Mouse (Mus musculus) neutrophil, adult 59 days (primary cell): ENCODE data around the gene Gga1. TPM values are rescaled to one million over a fixed set of nuclear protein-coding genes. Genes with fewer than 3 reads are reported as not detected.

Experiments used
- total RNA-seq, 2 experiments: library from RNA; stranded (reverse); gene quantifications; 1 replicate in 1 of 2; 2 replicates in 1 of 2; pipeline ENCODE4 v1.2.4; 2023

Gga1 gene
- 10 to 100 TPM; 72.9 to 82.0 TPM for total RNA-seq

GRCm38 (mm10) chr15:78876991-78877809 lies at the start of gene Gga1:
TSS of gene Gga1 (plus strand) at chr15:78877190.

DNA sequence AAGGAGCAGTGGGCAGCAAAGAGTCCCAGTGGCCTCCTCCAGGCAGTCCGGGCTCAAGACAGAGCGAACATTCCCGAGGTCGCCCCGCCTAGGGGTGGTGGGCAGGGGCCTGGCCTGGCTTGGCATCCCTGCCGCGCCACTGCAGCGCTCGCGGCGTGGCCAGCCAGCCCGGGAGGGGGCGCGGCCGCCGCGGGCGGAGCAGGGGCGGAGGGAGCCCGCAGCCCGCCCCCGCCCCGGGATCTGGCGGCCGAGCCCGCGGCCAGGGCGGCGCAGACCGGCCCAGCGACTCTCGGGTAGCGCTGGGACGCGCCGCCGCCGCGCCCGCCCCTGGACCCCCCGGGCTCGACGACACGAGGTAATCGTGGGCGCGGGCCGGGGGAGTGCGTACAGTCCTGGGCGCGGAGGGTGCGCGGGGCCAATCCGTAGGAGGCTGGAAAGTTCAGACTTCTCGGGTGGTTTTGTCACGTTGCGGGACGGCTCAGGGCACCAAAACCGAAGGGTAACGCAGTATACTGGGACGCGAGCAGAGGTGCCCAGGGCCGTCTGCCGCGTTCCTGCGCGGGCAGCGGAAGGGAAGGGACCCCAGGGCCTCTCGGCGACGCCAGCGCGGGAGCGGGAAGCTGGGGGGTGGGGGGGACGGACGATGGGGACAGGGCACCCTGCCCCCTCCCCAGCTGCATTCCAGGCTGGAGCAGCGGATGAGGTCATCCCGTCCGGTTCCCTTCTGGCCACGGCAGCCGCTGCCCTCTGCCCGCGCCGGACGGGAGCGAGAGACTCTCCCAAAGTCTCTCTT lies 34.4 kb upstream of the Gga1 start, which contains the start of gene Cdc42ep1:
TSS of gene Cdc42ep1 (plus strand) at position 254 of the 793 bp plus-strand sequence.

DNA sequence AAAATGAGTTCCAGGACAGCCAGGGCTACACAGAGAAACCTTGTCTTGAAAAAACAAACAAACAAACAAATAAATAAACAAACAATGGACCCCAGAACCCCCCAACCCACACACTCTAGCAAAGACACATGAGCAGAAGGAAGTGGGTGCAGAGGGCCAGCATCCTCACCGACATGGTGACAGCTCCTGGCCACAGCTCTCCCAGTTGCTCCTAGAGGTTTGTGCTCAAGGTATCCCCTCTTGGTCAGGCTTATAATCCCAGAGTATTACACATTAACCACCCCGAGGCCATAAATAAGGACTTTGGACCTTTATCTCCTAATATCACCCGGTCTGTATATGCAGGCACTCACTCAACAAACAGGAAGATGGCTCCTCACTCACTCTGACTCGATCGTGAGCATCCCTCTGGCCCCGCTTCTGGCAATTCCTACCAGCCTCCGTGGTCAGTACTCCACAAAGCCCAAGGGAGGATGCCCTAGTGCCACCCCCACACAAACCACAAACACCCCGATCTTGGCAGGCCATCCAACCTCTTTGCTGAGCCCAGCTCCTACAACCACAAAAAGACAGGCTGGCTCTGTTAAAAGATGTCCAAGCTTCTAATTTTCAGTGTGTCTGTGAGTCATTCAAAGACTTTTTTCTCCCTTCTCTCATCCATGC lies 21.6 kb upstream of the Gga1 start, which contains the start of gene Lgals2:
TSS of gene Lgals2 (minus strand) at position 227 of the 663 bp plus-strand sequence.

GRCm38 (mm10) chr15:78899409-78899739 lies 22.4 kb downstream of the Gga1 start, which contains the start of gene Gm49510:
TSS of gene Gm49510 (plus strand) at chr15:78899667.

DNA sequence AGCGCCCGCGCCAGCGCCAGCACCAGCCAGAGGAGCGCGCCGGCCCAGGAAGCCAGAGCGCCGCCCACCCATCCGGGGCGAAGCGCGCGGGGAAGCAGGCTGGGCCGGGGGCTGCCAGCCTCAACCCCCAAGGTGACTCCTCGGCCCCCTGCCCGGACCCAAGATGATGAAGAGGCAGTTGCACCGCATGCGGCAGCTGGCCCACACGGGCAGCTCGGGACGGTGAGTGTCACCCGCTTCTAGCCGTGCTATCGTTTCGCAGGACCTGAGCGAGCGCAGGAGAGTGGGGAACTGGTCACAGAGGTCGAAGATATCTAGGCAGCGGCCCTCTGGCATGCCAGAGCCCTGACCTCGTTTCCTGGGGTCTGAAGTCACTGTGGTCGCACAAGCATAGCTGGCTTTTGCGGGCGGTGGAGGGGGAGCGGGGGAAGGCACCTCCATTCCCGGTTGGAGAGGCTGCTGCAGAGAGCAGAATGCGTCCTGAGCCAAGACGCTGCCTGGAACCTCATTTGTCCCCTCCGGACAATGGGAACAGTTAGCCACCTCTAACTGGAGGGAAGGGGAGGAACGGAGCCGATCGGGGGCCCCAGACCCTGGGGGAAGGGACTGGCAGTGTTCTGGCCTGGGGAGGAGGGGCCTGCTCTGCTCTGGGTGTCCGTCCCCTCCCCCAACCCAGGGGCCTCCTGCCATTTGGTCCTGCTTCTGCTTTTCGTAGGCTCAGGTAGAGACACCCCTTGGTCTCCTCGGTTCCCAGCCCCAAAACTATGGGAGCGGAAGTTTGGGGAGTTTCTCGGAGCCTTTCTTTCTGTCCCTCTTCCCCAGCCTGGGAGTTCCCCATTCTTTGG lies 23.0 kb downstream of the Gga1 start, which contains the start of gene Sh3bp1:
TSS of gene Sh3bp1 (plus strand) at position 29 of the 845 bp plus-strand sequence.

DNA sequence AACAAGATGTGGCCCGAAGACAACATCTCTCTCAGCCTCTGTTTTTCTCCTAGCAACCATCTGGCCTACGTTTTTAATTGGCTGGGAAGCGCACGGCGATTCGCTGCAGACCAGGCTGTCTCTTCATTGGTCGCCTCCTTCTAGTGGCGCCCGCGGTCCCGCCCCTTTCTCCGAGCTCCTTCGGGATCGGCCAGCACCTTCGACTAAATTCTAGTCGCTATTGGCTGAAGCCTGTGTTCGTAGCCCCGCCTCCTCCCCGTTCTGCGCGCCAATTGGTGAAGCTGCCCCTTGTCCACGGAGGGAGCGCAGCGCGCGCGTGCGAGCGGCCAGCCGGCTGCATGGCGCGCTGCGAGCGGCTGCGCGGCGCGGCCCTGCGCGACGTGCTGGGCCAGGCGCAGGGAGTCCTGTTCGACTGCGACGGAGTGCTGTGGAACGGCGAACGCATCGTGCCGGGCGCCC lies 36.7 kb downstream of the Gga1 start, which contains the start of gene Pdxp:
TSS of gene Pdxp (plus strand) at position 288 of the 459 bp plus-strand sequence.

GRCm38 (mm10) chr15:78926021-78926919 lies 49.3 kb downstream of the Gga1 start, which contains the start of gene Lgals1:
TSS of gene Lgals1 (plus strand) at chr15:78926725.

GRCm38 (mm10) chr15:78934784-78935320 lies 57.9 kb downstream of the Gga1 start, which contains the start of gene Nol12:
TSS of gene Nol12 (plus strand) at chr15:78934933.

Other genes starting within 250 kb of the Gga1 start
- gene Elfn2, start 158.4 kb upstream of the Gga1 start, total RNA-seq: under 1 TPM; 0.09 to 0.40 TPM
- 10 to 100 TPM; 13.8 to 19.1 TPM for gene Mfng, start 103.7 kb upstream of the Gga1 start, total RNA-seq
- gene Card10, start 74.1 kb upstream of the Gga1 start, total RNA-seq: 10 to 100 TPM; 32.0 to 40.8 TPM
- under 1 TPM in 1 of 2 experiments, not detected in 1; 0.20 TPM for gene Cdc42ep1, start 34.6 kb upstream of the Gga1 start, total RNA-seq
- gene Lgals2, start 21.7 kb upstream of the Gga1 start, total RNA-seq: not detected
- gene Gm49510, start 22.5 kb downstream of the Gga1 start, total RNA-seq: not detected
- 10 to 100 TPM; 78.9 to 85.5 TPM for gene Sh3bp1, start 22.6 kb downstream of the Gga1 start, total RNA-seq
- 1 to 10 TPM; 1.8 TPM for gene Pdxp, start 36.7 kb downstream of the Gga1 start, total RNA-seq
- gene Lgals1, start 49.5 kb downstream of the Gga1 start, total RNA-seq: 100 to 1,000 TPM; 190 to 293 TPM
- gene Nol12, start 57.7 kb downstream of the Gga1 start, total RNA-seq: 10 to 100 TPM; 16.7 to 22.5 TPM
- 100 to 1,000 TPM; 163 to 195 TPM for gene Triobp, start 70.5 kb downstream of the Gga1 start, total RNA-seq
- 10 to 100 TPM; 20.2 to 25.9 TPM for gene H1f0, start 151.3 kb downstream of the Gga1 start, total RNA-seq
- not detected for gene Galr3, start 164.7 kb downstream of the Gga1 start, total RNA-seq
- 10 to 100 TPM; 17.2 to 18.7 TPM for gene Ankrd54, start 185.7 kb downstream of the Gga1 start, total RNA-seq
- 10 to 100 TPM; 60.8 to 68.5 TPM for gene Eif3l, start 198.0 kb downstream of the Gga1 start, total RNA-seq
- gene Micall1, start 231.7 kb downstream of the Gga1 start, total RNA-seq: 10 to 100 TPM; 13.8 to 14.1 TPM